Mouse (Mus musculus) MEL (cell line): ENCODE data around the gene Zhx3. TPM values are rescaled to one million over a fixed set of nuclear protein-coding genes. Genes with fewer than 3 reads are reported as not detected.

Experiments
- DNase-seq: peaks from one replicate; pipeline ENCODE4 v3.0.0; 2011; ENCODE audit warnings: low read depth, low spot score
- H3K27ac ChIP-seq: 2 replicates; pipeline ENCODE4 v1.5.1; 2012; ENCODE audit warnings: low read depth, mild to moderate bottlenecking, control low read depth, low read length, moderate library complexity; ENCODE audit not compliant: control insufficient read depth
- H3K27me3 ChIP-seq, 2 experiments: fragments of 150-350 bp in 1 of 2; sonication (generic) in 1 of 2; 2 replicates each; pipeline ENCODE4 v1.6.1; 2012; ENCODE audit warnings: low read length in 2 of 2, mild to moderate bottlenecking in 2 of 2, improper control_type of control experiment in 1 of 2, moderate library complexity in 1 of 2; ENCODE audit not compliant: insufficient read depth in 2 of 2, control insufficient read depth in 1 of 2
- H3K36me3 ChIP-seq, 2 experiments: 2 replicates each; pipeline ENCODE4 v1.6.1; 2012 to 2014; ENCODE audit warnings: low read length in 2 of 2, improper control_type of control experiment in 1 of 2, inconsistent platforms in 1 of 2, mild to moderate bottlenecking in 1 of 2; ENCODE audit not compliant: insufficient read depth in 2 of 2, control insufficient read depth in 1 of 2
- H3K4me1 ChIP-seq, 2 experiments: fragments of 150-350 bp in 1 of 2; sonication (generic) in 1 of 2; 2 replicates each; pipeline ENCODE4 v1.6.1; 2012; ENCODE audit warnings: low read length in 2 of 2, improper control_type of control experiment in 1 of 2, mild to moderate bottlenecking in 1 of 2; ENCODE audit not compliant: insufficient read depth in 2 of 2, control insufficient read depth in 1 of 2
- H3K4me3 ChIP-seq, 2 experiments: fragments of 150-350 bp in 1 of 2; sonication (generic) in 1 of 2; 2 replicates each; pipeline ENCODE4 v1.5.1; 2012; ENCODE audit warnings: low read depth in 2 of 2, low read length in 2 of 2, mild to moderate bottlenecking in 2 of 2, moderate library complexity in 2 of 2, control low read depth in 1 of 2, improper control_type of control experiment in 1 of 2; ENCODE audit not compliant: control insufficient read depth in 1 of 2, insufficient read depth in 1 of 2
- H3K79me2 ChIP-seq: 2 replicates; pipeline ENCODE4 v1.6.1; 2012; ENCODE audit warnings: mild to moderate bottlenecking, low read length, moderate library complexity; ENCODE audit not compliant: control insufficient read depth, poor library complexity, insufficient read depth
- H3K9ac ChIP-seq: 2 replicates; pipeline ENCODE4 v1.6.1; 2012; ENCODE audit warnings: low read depth, mild to moderate bottlenecking, control low read depth, low read length, moderate library complexity; ENCODE audit not compliant: control insufficient read depth, poor library complexity, severe bottlenecking
- H3K9me3 ChIP-seq: fragments of 150-350 bp; sonication (generic); replicated peaks from 2 replicates; pipeline ENCODE4 v1.6.1; 2012; ENCODE audit warnings: mild to moderate bottlenecking, low read length, improper control_type of control experiment, moderate library complexity; ENCODE audit not compliant: insufficient read depth
- CTCF ChIP-seq, 3 experiments: IDR thresholded peaks in 2 of 3; conservative IDR thresholded peaks in 1 of 3; 2 replicates each; pipeline ENCODE4 v1.5.1; 2011 to 2012; ENCODE audit warnings: low read length in 3 of 3, low read depth in 2 of 3, mild to moderate bottlenecking in 2 of 3, improper control_type of control experiment in 1 of 3, inconsistent platforms in 1 of 3, mixed read lengths in 1 of 3, moderate library complexity in 1 of 3; ENCODE audit not compliant: control insufficient read depth in 1 of 3, insufficient read depth in 1 of 3, poor library complexity in 1 of 3, severe bottlenecking in 1 of 3
- ELF1 ChIP-seq: IDR thresholded peaks from 2 replicates; pipeline ENCODE4 v1.6.1; 2014; ENCODE audit warnings: low read depth, mild to moderate bottlenecking, inconsistent platforms, low read length, improper control_type of control experiment, moderate library complexity
- ETS1 ChIP-seq: IDR thresholded peaks from 2 replicates; pipeline ENCODE4 v1.6.1; 2012; ENCODE audit warnings: low read depth, mild to moderate bottlenecking, inconsistent platforms, low read length, improper control_type of control experiment, moderate library complexity
- GATA1 ChIP-seq: IDR thresholded peaks from 2 replicates; pipeline ENCODE4 v1.6.1; 2011; ENCODE audit warnings: low read depth, low read length, improper control_type of control experiment
- HCFC1 ChIP-seq: IDR thresholded peaks from 2 replicates; pipeline ENCODE4 v1.6.1; 2012; ENCODE audit warnings: low read depth, mild to moderate bottlenecking, inconsistent platforms, low read length, improper control_type of control experiment, moderate library complexity
- MAFK ChIP-seq: IDR thresholded peaks from 2 replicates; pipeline ENCODE4 v1.6.1; 2011; ENCODE audit warnings: low read depth, mild to moderate bottlenecking, low read length, improper control_type of control experiment, borderline replicate concordance
- MAX ChIP-seq: IDR thresholded peaks from 2 replicates; pipeline ENCODE4 v1.6.1; 2011; ENCODE audit warnings: low read length, improper control_type of control experiment
- MEF2A ChIP-seq: IDR thresholded peaks from 2 replicates; pipeline ENCODE4 v1.6.1; 2014; ENCODE audit warnings: low read depth, mild to moderate bottlenecking, inconsistent platforms, low read length, improper control_type of control experiment; ENCODE audit not compliant: poor library complexity, insufficient replicate concordance, severe bottlenecking; ENCODE audit errors: extremely low read depth
- MYB ChIP-seq: IDR thresholded peaks from 2 replicates; pipeline ENCODE4 v1.6.1; 2011; ENCODE audit warnings: mild to moderate bottlenecking, low read depth, low read length, improper control_type of control experiment
- MYC ChIP-seq: IDR thresholded peaks from 2 replicates; pipeline ENCODE4 v1.6.1; 2011; ENCODE audit warnings: low read depth, mild to moderate bottlenecking, low read length, improper control_type of control experiment, moderate library complexity
- NRF1 ChIP-seq: IDR thresholded peaks from 2 replicates; pipeline ENCODE4 v1.6.1; 2014; ENCODE audit warnings: low read depth, mild to moderate bottlenecking, inconsistent platforms, low read length, improper control_type of control experiment, moderate library complexity; ENCODE audit not compliant: poor library complexity, insufficient read depth, severe bottlenecking
- RAD21 ChIP-seq: IDR thresholded peaks from 2 replicates; pipeline ENCODE4 v1.6.1; 2011; ENCODE audit warnings: mild to moderate bottlenecking, low read depth, low read length, improper control_type of control experiment
- RCOR1 ChIP-seq: IDR thresholded peaks from 2 replicates; pipeline ENCODE4 v1.6.1; 2012; ENCODE audit warnings: low read depth, mild to moderate bottlenecking, inconsistent platforms, low read length, improper control_type of control experiment
- SIN3A ChIP-seq: IDR thresholded peaks from 2 replicates; pipeline ENCODE4 v1.6.1; 2012; ENCODE audit warnings: low read length, improper control_type of control experiment, inconsistent platforms
- SMC3 ChIP-seq: IDR thresholded peaks from 2 replicates; pipeline ENCODE4 v1.6.1; 2011; ENCODE audit warnings: low read depth, low read length, improper control_type of control experiment
- TAL1 ChIP-seq: IDR thresholded peaks from 2 replicates; pipeline ENCODE4 v1.6.1; 2012; ENCODE audit warnings: mild to moderate bottlenecking, inconsistent platforms, low read length, moderate library complexity, mixed read lengths
- TBP ChIP-seq: IDR thresholded peaks from 2 replicates; pipeline ENCODE4 v1.8.0; 2011; ENCODE audit warnings: low read depth, low read length, improper control_type of control experiment
- TCF12 ChIP-seq: IDR thresholded peaks from 2 replicates; pipeline ENCODE4 v1.6.1; 2014; ENCODE audit warnings: low read depth, mild to moderate bottlenecking, inconsistent platforms, low read length, improper control_type of control experiment, moderate library complexity
- UBTF ChIP-seq: IDR thresholded peaks from 2 replicates; pipeline ENCODE4 v1.6.1; 2012; ENCODE audit warnings: low read depth, mild to moderate bottlenecking, inconsistent platforms, low read length, improper control_type of control experiment, moderate library complexity, borderline replicate concordance; ENCODE audit not compliant: insufficient read depth
- USF2 ChIP-seq, 2 experiments: IDR thresholded peaks; 2 replicates each; pipeline ENCODE4 v1.6.1; 2011 to 2012; ENCODE audit warnings: improper control_type of control experiment in 2 of 2, low read length in 2 of 2, borderline replicate concordance in 1 of 2, inconsistent platforms in 1 of 2, low read depth in 1 of 2, mild to moderate bottlenecking in 1 of 2; ENCODE audit not compliant: insufficient read depth in 1 of 2
- ZC3H11A ChIP-seq: IDR thresholded peaks from 2 replicates; pipeline ENCODE4 v1.6.1; 2012; ENCODE audit warnings: low read depth, mild to moderate bottlenecking, inconsistent platforms, low read length, improper control_type of control experiment
- ZKSCAN1 ChIP-seq: IDR thresholded peaks from 2 replicates; pipeline ENCODE4 v1.6.1; 2012; ENCODE audit warnings: low read depth, mild to moderate bottlenecking, inconsistent platforms, low read length, improper control_type of control experiment, moderate library complexity
- ZNF384 ChIP-seq: IDR thresholded peaks from 2 replicates; pipeline ENCODE4 v1.6.1; 2012; ENCODE audit warnings: low read depth, mild to moderate bottlenecking, inconsistent platforms, low read length, improper control_type of control experiment
- polyA plus RNA-seq, 2 experiments: library from polyadenylated mRNA; stranded (reverse) in 1 of 2; unstranded in 1 of 2; fragments of >175 nt in 1 of 2; fragments of >200 nt in 1 of 2; gene quantifications; 2 replicates each; pipeline versions ENCODE4 v1.2.1 to v1.2.4; 2012; ENCODE audit warnings: low replicate concordance in 2 of 2, low read depth in 1 of 2; ENCODE audit not compliant: insufficient read length in 2 of 2, insufficient read depth in 1 of 2, missing spikeins in 1 of 2
- total RNA-seq: library from RNA; depleted of rRNA; stranded (reverse); fragments of 300-350 nt; gene quantifications from 2 replicates; pipeline ENCODE4 v1.2.3, GENCODE M21; 2012

Zhx3 gene
- total and polyA plus RNA-seq, 3 experiments = 4.4 to 4.8 TPM; not detected in 1

- no peak for TF ChIP-seq GATA1
- TF ChIP-seq MAFK = no peak
- no peak for TF ChIP-seq ELF1
- TF ChIP-seq MAX = no peak
- no peak for TF ChIP-seq CTCF (IDR thresholded peaks at IDR 0.05 in 2 of 3, conservative IDR thresholded peaks at IDR 0.05 in 1 of 3; ENCODE audit: control insufficient read depth in 1 of 3, insufficient read depth in 1 of 3, low read depth in 2 of 3, low read length in 3 of 3, poor library complexity in 1 of 3, severe bottlenecking in 1 of 3)
- TF ChIP-seq USF2 (IDR thresholded peaks at IDR 0.05; ENCODE audit: borderline replicate concordance in 1 of 2, insufficient read depth in 1 of 2, low read depth in 1 of 2, low read length in 2 of 2) = no peak
- TF ChIP-seq ZKSCAN1 = no peak
- TF ChIP-seq MEF2A = no peak
- TF ChIP-seq MYB = no peak
- TF ChIP-seq HCFC1 = no peak
- no peak for TF ChIP-seq ETS1
- TF ChIP-seq NRF1 = no peak
- H3K4me3 ChIP-seq = peak overlapping the region; percentile 17 to 41; a peak in 3 of 4 replicates
- H3K9ac ChIP-seq = peak overlapping the region; percentile 1; the same call in 1 of the 2 replicates
- H3K36me3 ChIP-seq = no peaks in the 10 kb centered on the region
- H3K4me1 ChIP-seq = no peaks in the 10 kb centered on the region; a peak in 1 of 4 replicates
- DNase-seq = no peak
- no peak overlapping the region for H3K27ac ChIP-seq
- no peaks in the 10 kb centered on the region for H3K9me3 ChIP-seq
- no peaks in the 10 kb centered on the region for H3K79me2 ChIP-seq
- H3K27me3 ChIP-seq = no peaks in the 10 kb centered on the region
Observed at GRCm38 (mm10) chr2:160887859-160888258, 15.1 kb upstream of the Zhx3 start.

DNA sequence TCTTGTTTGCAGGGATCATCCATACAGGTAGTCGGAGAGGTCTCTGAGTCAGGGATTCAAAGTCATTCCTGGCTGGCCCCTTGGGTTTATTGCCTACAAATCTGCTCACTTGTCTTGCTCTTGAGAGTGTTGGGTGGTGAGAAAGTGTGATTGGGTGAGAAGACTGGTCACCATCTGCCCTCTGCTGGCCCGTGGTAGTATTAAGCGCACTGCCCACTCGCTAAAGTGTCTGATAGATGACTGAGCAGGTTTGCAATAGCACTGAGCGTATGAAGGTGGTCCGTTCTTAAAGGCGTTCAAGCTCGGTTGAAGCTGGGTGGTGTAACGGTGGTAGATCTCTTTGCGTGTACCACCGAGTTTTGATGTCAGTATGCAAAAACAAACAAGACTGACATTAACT lies 14.5 kb upstream of the Zhx3 start:
- DNase-seq = peak; percentile 77
- Histone ChIP-seq H3K9me3 (no peaks in the 10 kb centered on the region), H3K4me3 (peak overlapping the region; percentile 17 to 41; a peak in 3 of 4 replicates), H3K27ac (no peak overlapping the region), H3K36me3 (no peaks in the 10 kb centered on the region), H3K79me2 (no peaks in the 10 kb centered on the region), H3K27me3 (no peaks in the 10 kb centered on the region), H3K9ac (no peak overlapping the region), H3K4me1 (no peaks in the 10 kb centered on the region; a peak in 1 of 4 replicates)
- TF ChIP-seq RCOR1 (no peak), RAD21 (peak; percentile 89), TCF12 (no peak), SIN3A (0 out of 2 replicates have a peak, but pooled peaks have one; percentile 23), TAL1 (no peak), SMC3 (peak; percentile 85), TBP (no peak), ZNF384 (no peak), CTCF (IDR thresholded peaks at IDR 0.05 in 2 of 3, conservative IDR thresholded peaks at IDR 0.05 in 1 of 3; ENCODE audit: control insufficient read depth in 1 of 3, insufficient read depth in 1 of 3, low read depth in 2 of 3, low read length in 3 of 3, poor library complexity in 1 of 3, severe bottlenecking in 1 of 3) (peak; percentile 66 to 86 (median 75)), UBTF (no peak), ELF1 (no peak), ZC3H11A (peak; percentile 74), MYC (no peak)
